Mouse (Mus musculus): ENCODE results near the gene Smg7. TPM values are rescaled to one million over a fixed set of nuclear protein-coding genes. Genes with fewer than 3 reads are reported as not detected.
A peak's percentile ranks its signal among the peaks of the same experiment; 100 is the strongest.
"Not testable (repeated sequence)": the region's sequence is repeated elsewhere in the genome, so short reads cannot be mapped to it uniquely, and the experiment has no call there.

The Smg7 gene
- total RNA-seq (2021): 10 to 100 TPM; 78.9 to 80.4 TPM
- long read RNA-seq, experiment 1, partial matches to known transcripts: 4 of 10 reads
- long read RNA-seq, experiment 1, other reads (novel, unspliced or antisense): 6 of 10 reads
- long read RNA-seq, experiment 2, partial matches to known transcripts: 8 of 16 reads
- long read RNA-seq, experiment 2, other reads (novel, unspliced or antisense): 8 of 16 reads

DNA sequence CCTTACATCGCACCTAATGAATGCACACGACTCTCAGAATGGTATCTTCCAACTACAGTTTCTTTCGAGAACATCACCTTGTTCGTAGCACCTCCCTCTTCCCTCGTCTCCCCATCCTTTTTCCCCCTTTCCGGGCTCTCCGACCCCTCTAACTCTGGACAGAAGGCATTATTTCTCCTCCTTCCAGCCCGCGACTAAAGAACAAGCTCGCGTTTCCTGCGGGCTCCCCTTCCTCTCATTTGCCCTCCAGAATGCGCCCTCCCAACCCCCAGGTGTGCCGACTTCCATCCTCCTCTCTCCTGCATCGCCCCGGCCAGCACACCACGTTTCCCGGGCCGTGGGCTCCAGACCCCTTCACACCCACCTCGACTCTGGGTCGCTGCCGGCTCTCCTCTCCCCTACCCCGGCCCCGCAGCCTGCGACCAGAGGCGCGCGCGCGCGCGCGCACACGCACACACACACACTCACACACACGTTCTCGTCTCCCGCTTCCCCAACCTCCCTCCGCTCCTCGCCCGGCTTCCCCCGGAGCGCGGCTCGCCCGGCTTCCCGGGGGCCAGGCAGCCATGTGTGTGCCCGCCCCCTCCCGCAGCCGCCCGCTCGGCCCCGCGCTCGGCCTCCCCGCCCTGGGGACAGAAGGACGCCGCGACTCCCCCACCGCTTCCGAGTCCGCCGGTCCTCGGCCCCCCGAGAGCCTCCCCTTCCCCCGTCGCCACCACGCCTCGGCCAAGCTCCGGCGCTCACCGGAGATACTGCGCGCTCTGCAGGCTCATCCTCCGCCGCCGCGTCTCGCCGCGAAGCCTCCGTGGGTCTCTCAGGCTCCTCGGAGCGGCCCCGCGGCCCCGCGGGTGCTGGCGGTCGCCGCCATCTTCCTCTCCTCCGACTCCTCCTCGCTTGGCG is at the start of gene Smg7:
Gene Smg7 (minus strand): TSS at position 882 of the 900 bp plus-strand sequence.
- DNase-seq (ENCODE audit: low spot score in 2 of 2): peak in 1 of 2 experiments; percentile 80

DNA sequence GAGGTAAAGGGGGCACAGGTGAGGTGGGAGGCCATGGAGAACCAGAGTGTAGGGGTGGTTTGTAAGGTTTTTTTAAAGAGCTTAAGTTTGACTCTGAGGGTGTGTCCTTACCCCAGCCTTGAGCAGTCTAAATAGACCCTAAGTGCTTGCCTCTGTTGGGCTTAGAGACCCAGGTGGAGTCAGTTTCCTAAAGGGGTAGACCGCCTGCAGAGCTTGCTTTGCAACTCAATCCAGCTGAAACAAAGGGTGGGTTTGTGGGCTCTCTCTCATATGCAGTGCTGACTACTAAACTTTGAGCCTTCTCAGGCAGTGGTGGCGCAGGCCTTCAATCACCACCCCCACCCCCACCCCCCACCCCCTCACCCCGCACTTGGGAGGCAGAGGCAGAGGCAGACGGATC is 40.5 kb upstream of the Smg7 start:
- DNase-seq (ENCODE audit: low spot score in 2 of 2): no peak

DNA sequence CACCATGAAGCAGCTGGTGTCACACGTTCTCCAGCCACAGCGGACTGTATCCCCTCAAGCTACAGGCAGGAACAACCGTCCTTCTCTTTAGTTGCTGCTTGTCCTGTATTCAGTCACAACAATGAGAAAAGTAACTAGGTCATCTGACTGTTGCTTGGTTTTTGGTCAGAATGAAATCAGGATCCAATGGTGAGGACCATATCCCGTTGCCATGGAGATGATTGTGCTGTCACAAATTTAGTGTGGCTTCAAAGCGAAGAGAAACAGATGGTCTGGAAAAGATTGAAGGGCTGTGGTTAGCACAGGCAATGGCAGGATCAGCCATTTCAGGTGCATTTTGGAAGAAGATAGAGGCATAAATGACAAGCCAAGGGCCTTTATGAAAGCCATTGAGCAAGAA is 33.9 kb upstream of the Smg7 start:
- DNase-seq (ENCODE audit: low spot score in 2 of 2): peak in 1 of 2 experiments; percentile 2

DNA sequence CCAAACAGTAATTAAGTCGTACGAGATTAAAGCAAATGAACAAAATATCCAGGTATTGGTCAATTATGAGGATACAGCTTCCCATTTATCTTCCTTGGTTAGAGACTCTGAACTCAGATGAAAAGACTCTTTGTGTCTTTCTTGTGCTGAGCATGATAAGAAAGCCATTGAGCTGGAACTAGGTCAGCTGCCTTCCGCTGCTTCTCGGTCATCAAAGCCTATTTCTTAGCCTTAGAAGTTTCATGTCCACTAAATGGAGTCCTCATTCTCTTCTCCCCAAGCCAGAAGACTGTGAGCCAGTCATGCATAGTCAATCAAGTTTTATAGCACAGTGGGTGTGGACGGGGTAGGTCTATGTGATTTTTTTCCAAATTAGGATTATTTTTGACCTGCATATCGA is 33.0 kb upstream of the Smg7 start:
- DNase-seq (ENCODE audit: low spot score in 2 of 2): peak in 1 of 2 experiments; percentile 23

DNA sequence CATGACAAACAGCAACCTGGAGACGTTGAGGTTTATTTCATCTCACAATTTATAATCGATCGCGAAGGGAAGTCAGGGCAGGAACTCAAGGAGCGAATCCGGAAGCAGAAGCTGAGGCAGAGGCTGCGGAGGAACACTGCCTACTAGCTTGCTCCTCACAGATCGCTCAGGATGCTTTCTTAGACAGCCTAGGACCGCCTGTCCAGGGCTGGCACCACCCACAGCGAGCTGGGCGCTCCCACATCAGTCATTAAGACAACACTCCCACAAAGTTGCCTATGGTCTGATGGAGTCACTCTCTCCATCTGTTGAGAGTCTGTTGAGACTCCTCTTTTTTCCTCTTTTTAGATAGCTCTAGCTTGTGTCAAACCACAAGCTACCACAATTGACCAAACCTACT is 31.5 kb upstream of the Smg7 start:
- no peak for DNase-seq (ENCODE audit: low spot score in 2 of 2)

DNA sequence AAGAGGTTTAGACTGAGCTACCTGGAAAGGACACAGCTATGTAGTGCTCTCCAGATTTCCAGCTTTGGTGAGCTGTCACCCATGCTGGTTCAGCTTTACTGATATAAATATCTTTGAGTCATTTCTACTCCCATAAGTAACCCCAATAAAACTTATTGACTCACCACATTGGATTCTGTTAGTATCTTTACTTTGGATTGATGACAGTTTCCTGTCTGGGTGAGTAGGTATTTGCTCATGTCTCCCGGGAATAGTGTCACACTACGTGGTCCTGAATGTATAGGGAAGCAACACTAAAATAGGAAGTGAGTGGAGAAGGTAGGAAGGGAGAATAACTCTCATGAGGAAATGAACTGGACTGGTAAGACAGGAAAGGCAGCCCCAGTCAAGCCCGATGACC is 19.3 kb upstream of the Smg7 start:
- no peak for DNase-seq (ENCODE audit: low spot score in 2 of 2)

DNA sequence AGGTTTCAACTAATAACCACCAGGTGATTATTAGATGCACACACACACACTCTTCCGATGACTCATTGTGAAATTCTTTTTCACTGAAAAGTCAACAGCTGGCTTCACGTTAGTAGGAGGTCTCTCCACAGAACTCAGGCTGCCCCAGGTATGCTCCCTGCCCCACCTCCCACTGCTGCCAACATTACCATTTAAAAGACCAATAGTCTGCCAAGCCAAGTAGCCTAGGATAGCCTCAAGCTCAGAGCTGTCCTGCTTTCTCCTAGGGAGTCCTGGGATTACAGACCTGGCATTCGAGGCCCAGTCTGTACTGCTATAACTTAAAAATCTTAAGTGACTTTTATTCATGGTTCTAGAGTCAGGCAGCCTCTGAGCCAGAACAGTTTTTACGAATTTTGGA is 15.2 kb upstream of the Smg7 start:
- no peak for DNase-seq (ENCODE audit: low spot score in 2 of 2)

DNA sequence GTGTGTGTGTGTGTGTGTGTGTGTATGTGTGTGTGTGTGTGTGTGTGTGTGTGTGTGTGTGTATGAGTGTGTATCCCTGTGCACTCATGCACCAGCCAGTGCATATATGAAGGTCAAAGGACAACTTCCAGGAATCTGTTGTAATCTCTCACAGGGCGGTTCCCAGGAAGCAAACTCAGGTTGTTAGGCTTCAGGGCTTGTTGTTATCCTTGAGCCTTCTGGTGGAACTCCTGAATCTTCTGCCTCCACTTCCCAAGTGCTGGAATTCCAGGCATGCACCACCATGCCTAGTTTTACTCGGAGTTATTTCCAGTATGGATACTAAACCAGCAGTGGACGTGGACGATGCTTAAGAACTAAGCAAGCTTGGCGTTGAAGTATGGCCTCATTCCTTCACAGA is 14.5 kb upstream of the Smg7 start:
- DNase-seq (ENCODE audit: low spot score in 2 of 2): no peak

DNA sequence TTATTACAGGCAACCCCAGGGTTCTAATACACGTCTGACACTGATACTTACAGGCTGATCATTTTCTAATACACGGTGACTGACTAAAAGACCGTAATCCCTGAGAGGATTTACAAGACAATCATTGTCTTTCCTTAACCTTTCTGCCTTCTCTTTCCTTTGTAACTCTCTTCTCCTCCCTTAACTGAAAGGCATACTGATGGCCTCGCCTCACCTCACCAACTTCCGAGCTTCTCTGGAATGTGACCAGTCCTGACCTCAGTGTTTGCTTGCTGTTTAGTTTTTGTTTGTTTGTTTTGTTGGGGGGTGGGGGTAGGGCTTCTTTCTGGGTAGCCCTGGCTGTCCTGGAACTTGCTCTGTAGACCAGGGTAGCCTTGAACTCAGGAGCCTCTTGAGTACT is 13.3 kb upstream of the Smg7 start:
- no peak for DNase-seq (ENCODE audit: low spot score in 2 of 2)

DNA sequence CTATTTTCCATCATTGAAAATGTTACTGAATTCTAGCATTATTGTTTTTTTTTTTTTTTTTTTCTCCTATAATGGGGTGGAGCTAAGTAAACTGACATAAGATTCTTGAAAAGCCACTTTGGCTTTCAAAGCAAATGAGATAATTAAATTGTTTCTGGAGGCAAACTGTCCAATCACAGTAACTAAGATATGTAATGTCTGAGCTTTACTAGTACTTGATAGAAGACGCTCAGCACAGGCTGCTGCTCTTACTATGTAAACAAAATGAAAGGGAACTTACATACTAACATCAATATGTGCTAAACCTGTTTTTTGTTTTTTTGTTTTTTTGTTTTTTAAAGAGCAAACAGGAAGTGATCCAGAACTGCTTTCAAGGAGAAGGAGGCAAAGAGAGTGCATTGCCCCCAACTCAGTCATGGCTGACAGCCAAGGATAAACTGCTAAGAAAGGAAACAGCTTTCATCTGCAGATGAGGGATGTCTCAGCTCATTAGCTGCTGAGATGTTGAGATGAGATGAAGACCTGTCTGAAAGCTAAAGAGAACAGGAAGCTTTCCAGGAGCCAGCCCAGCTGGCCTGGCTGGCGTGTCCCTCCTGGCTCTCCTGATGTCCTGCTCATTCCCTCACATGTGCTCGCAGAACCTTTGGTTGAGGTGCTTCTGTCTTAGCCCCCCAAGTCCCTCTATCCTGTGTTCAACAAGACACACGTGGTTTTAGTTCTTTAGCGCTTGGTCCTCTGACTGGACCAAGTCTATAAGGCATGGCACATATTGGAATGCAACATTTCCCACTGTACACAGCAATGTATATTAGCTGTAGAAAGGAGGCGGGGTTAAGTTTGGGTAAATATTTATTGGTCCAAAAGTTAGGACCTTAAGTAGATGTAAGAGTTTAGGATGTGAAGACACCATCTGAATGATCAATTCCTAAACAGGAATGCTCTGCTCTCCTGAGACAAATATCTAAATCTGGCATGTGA is 11.3 kb upstream of the Smg7 start:
- DNase-seq (ENCODE audit: low spot score in 2 of 2): no peak

DNA sequence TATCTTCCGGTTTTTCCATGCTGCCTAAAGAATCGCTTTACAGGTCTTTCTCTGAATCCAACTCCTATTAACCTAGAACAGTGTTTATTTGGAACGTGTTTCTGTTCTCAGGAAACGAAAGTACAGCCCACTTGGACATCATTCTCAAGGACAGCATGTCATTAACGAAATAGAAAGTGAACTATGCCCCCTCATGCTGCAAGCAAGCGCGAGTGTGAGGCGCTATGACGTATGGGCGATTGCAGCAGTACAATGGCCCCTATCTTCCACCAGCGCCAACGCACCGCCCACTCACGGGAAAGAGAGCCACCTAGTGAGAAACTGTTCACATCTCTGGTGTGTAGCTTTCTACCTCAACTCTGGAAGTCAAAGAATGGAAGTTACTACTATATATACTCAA is 2.0 kb upstream of the Smg7 start:
- peak; percentile 70 to 90 for DNase-seq (ENCODE audit: low spot score in 2 of 2)

DNA sequence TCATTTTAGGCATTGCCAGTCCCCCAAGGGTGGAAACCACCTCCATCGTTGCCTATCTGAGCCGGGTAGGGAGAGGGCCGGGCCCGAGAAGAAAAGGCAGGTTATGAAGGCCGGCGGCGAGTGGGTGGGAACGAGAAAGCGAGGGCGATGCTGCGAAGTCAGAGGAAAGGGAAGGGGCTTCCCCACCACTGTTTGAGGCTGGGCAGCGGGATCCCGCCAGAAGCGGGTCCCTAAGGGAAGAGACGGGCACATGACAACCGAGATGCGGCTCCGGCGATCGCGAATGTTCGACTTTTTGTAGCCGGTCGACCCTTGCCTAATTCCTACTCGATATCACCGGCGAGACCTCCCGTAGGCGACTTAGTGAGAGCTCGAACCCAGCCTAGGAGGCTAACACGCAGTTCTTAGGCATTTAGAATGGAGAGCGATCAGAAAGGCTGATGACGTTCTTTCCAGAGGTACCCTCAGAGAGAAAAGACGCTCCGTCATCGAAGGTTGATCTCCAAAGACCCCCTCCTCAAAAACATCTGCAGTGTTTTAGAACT is 1.2 kb upstream of the Smg7 start:
- no peak for DNase-seq (ENCODE audit: low spot score in 2 of 2)

DNA sequence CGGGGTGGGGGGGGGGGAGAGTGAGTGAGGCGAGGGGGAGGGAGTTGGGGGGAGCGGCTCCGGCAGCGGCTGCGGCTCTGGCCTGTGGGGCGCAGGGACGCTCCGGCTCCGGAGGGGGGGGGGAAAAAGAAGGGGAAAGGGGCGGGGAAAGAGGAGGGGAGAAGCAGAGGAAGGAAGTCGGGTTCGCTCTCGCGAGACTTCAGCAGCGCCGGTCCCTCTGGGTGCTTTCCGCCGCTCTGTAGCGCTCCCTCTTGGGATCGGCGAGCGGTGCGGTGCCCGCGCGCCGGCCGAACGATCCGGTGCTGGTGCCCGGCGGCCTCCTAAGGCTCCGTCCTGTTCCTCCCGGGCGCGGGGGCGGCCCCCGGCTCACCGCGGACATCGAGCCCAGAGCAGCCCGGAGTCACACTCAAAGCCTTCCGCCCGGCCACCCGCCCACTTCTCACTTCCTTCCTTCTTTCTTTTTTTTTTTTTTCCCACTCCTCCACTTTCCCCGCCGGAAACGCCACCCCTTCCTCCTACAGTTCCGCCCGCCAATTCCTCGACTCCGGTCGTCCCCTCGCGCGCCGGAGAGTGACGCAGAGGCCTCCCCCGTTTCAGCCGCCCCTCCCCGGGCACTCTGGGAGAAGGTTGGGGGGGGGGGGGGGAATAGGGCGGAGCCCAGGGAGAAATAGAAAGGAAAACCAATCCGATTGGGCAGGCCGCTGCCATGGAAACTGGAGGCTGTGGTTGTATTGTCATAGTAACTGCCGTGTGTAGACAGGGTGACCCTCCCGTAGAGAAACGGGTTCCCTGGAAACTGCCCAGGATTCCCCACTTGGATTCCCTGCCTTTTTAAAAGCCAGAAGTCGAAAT is 445 bp upstream of the Smg7 start:
- peak; percentile 97 to 99 for DNase-seq (ENCODE audit: low spot score in 2 of 2)

DNA sequence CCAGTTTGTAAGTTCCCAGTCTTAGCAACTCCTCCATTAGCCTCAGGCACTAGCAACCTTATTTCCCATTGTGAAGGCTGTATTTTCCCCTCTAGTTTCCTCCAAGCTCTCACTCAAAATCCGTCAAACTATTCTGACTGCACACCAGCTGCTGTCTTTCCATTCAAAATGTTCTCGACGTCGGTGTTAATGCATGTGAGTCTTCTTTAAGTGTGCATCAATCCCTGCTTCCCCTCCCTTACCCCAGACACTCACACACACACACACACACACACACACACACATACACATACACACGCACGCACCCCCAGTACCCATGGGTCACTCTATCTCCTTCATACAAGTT is 1.1 kb downstream of the Smg7 start:
- DNase-seq (ENCODE audit: low spot score in 2 of 2): no peak

DNA sequence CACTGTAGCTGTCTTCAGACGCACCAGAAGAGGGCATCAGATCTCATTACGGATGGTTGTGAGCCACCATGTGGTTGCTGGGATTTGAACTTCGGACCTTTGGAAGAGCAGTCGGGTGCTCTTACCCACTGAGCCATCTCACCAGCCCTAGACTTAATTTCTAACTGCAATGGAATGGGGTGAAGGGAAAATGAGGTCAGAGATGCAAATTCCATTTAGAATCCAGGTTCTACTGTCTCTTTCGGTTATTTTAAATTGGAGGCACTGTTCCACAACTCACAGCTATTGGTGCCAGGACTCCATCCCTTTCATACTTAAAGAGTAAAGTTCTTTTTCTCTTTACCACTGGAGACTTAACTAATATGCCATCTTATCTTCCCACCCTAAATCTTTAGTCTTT is 14.4 kb downstream of the Smg7 start:
- DNase-seq (ENCODE audit: low spot score in 2 of 2): not testable (repeated sequence)

DNA sequence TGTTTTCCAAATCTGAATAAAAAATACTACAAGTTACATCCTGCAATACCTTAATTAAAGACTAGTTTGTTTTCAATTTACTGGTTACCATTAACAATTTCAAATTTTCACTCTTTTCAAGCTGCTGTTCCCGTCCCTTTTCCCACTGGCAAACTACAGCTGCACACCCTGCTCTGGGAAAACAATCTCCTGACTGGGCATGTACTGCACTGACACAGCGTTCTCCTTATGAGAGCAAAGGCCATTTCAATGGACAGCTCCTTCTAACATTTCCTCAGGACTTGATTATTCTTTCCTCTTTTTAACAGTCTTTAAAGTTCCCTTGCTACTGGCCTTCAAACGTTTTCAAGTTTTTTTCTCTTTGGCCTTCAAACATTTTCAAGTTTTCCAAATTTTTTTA is 31.4 kb downstream of the Smg7 start:
- DNase-seq (ENCODE audit: low spot score in 2 of 2): no peak

DNA sequence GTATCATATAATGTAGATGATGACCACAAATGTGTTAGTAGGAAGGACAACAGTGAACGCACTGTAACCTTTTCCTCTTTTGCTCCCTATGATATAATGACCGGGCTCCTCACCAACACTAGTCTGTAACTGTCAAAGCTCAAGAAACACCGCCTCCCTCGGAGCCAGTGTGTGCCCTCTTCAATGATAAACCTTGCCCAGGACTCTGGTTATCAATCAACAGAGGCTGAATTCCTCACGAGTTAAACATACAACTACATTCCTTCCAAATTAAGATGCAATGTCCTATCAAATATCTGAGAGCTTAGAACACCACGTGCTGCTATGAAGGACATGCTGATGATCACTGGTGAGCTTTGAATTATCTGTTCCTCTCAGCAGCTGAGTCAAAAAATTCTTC is 32.5 kb downstream of the Smg7 start:
- DNase-seq (ENCODE audit: low spot score in 2 of 2): no peak

DNA sequence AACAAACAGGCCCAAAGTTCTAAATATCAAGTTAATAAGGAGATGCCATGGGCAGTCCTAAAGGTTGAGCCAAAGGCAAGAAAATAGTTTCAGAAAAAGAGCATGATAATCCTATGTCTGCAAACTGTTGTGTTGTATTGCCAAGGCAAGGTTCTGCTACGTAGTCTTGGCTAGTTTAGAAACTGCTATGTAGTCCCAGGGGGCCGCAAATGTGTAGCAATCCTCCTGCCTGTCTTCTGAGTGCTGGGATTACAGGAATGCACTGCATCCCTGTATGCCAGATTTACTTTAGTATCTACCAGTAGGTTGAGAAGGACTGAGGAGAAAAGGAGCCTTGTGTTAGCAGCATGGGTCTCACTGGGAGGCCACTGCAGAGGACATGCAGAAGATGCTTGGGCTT is 55.6 kb downstream of the Smg7 start:
- DNase-seq (ENCODE audit: low spot score in 2 of 2): no peak

DNA sequence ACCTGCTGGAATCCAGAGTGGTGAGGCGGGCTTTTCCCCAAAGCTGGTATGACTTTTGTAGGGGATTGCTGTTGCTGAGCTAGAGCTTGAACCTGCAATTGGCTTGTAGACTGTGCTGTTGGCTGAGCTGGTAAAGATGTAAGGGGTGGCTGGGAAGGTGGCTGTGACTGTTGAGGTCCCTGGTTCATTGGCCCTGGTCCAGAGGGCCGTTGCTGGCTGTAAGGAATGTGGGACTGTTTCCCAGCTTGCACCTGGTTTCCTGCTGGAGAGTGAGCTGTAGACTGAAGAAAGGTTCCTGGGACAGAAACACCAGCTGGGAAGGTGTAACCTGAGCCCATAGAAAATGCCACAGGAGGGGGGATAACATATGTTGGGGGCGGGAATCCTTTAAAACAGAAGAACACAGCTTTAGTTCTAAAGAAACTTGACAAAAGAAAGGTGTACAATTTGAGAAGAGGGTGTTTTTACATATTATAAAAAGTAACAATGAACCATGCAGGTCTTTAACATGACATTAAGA is 57.2 kb downstream of the Smg7 start:
- no peak for DNase-seq (ENCODE audit: low spot score in 2 of 2)

DNA sequence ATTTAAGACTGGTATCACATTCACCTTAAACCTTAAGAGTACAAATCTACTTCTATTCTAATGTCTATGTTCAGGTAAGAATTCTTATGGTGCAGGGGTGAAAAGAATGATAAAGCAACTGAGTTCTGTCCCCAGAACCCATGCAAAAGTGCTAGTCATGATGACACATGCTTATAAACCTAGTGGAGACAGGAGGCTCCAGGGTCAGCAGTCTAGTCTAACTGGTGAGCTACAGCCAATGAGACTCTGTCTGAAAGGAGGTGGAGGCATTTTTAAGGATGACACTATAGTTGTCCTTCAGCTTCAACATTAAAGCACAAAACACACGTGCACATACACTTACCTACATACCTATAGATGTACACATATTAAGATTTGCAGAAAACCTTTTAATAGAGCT is 57.8 kb downstream of the Smg7 start:
- DNase-seq (ENCODE audit: low spot score in 2 of 2): no peak
